Mouse (Mus musculus) brain, embryonic 14.5 days (tissue): ENCODE measurements around the gene Trim9.

Source experiments
- CTCF ChIP-seq: fragments of 200-500 bp; IDR thresholded peaks from 2 replicates; pipeline ENCODE4 v1.5.1; 2012; ENCODE audit warnings: inconsistent platforms, mild to moderate bottlenecking, moderate library complexity, borderline replicate concordance; ENCODE audit not compliant: insufficient read depth, insufficient read length; ENCODE audit errors: extremely low read depth
- POLR2A ChIP-seq: fragments of 200-500 bp; IDR thresholded peaks from 2 replicates; pipeline ENCODE4 v1.6.1; 2012; ENCODE audit warnings: mild to moderate bottlenecking, inconsistent platforms, borderline replicate concordance; ENCODE audit not compliant: poor library complexity, insufficient read depth, insufficient read length, severe bottlenecking; ENCODE audit errors: extremely low read depth

DNA sequence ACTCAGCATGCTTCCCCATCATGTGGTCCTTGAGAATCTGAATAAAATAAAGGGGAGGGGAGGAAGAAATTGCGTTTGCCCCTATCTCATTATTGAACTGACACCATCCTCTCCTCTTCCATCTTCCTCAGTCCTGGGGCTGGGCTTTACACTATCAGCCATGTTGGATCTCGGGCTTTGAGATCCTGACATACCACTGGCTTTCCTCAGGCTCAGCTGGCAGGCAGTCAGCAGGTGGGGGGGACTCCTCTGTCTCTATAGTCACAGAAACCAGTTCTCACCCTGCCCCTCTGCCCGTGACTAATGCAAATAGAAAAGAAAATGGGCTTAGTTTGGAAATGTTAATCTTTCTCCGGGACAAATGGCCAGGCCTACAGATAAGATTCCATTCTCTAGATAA is 15.6 kb upstream of the Trim9 start:
- TF ChIP-seq CTCF, result no peak
- TF ChIP-seq POLR2A, result no peak
